Mouse (Mus musculus) CD4-positive helper T cell, adult 2 months (primary cell): ENCODE measurements around the gene Mybpc3.
"Not testable (repeated sequence)": the region's sequence is repeated elsewhere in the genome, so short reads cannot be mapped to it uniquely, and the experiment has no call there.

Source experiments
- DNase-seq: peaks from one replicate; pipeline ENCODE4 v3.0.0-alpha.2; 2012; ENCODE audit warnings: low read depth, missing footprints, low spot score

Gene Mybpc3

GRCm38 (mm10) chr2:91087453-91087852 lies 30.5 kb upstream of the Mybpc3 start:
- DNase-seq, result peak; percentile 53

- no peak for DNase-seq
These were observed 29.0 kb upstream of the Mybpc3 start for GRCm38 (mm10) chr2:91088987-91089386.

GRCm38 (mm10) chr2:91090208-91090607 lies 27.7 kb upstream of the Mybpc3 start:
- DNase-seq, result no peak

- DNase-seq, result no peak
These were observed 27.1 kb upstream of the Mybpc3 start for GRCm38 (mm10) chr2:91090827-91091226.

- DNase-seq, result no peak
These were observed 21.4 kb upstream of the Mybpc3 start for GRCm38 (mm10) chr2:91096524-91096923.

- no peak for DNase-seq
These were observed 20.9 kb upstream of the Mybpc3 start for GRCm38 (mm10) chr2:91097015-91097414.

- DNase-seq, result no peak
These were observed 19.8 kb upstream of the Mybpc3 start for GRCm38 (mm10) chr2:91098156-91098555.

GRCm38 (mm10) chr2:91101124-91101740 lies 16.7 kb upstream of the Mybpc3 start:
- DNase-seq, result peak; percentile 85

GRCm38 (mm10) chr2:91108156-91108555 lies 9.8 kb upstream of the Mybpc3 start:
- no peak for DNase-seq

- DNase-seq, result no peak
These were observed 8.7 kb upstream of the Mybpc3 start for GRCm38 (mm10) chr2:91109241-91109640.

GRCm38 (mm10) chr2:91109807-91110385 lies 8.0 kb upstream of the Mybpc3 start:
- DNase-seq, result no peak

- no peak for DNase-seq
These were observed 7.5 kb upstream of the Mybpc3 start for GRCm38 (mm10) chr2:91110429-91110828.

- not testable (repeated sequence) for DNase-seq
These were observed 6.1 kb upstream of the Mybpc3 start for GRCm38 (mm10) chr2:91111832-91112231.

GRCm38 (mm10) chr2:91112491-91112890 lies 5.5 kb upstream of the Mybpc3 start:
- DNase-seq, result no peak

GRCm38 (mm10) chr2:91113334-91113733 lies 4.6 kb upstream of the Mybpc3 start:
- no peak for DNase-seq

GRCm38 (mm10) chr2:91113852-91114251 lies 4.1 kb upstream of the Mybpc3 start:
- DNase-seq, result no peak

GRCm38 (mm10) chr2:91114781-91115577 lies 3.0 kb upstream of the Mybpc3 start:
- peak; percentile 53 for DNase-seq

GRCm38 (mm10) chr2:91115578-91115970 lies 2.4 kb upstream of the Mybpc3 start:
- DNase-seq, result no peak

GRCm38 (mm10) chr2:91116842-91117241 lies 1.1 kb upstream of the Mybpc3 start:
- no peak for DNase-seq

GRCm38 (mm10) chr2:91118647-91119046 lies 703 bp downstream of the Mybpc3 start:
- no peak for DNase-seq

GRCm38 (mm10) chr2:91119061-91119460 lies 1.1 kb downstream of the Mybpc3 start:
- DNase-seq, result no peak

GRCm38 (mm10) chr2:91119551-91119950 lies 1.6 kb downstream of the Mybpc3 start:
- DNase-seq, result no peak

GRCm38 (mm10) chr2:91120261-91120671 lies 2.3 kb downstream of the Mybpc3 start:
- no peak for DNase-seq
